Mouse (Mus musculus): ENCODE measurements around the gene Trir. TPM values are rescaled to one million over a fixed set of nuclear protein-coding genes. Genes with fewer than 3 reads are reported as not detected.
A peak's percentile ranks its signal among the peaks of the same experiment; 100 is the strongest.

Trir gene
- polyA plus RNA-seq, 1 experiment from 2014 or later = 73.4 TPM

DNA sequence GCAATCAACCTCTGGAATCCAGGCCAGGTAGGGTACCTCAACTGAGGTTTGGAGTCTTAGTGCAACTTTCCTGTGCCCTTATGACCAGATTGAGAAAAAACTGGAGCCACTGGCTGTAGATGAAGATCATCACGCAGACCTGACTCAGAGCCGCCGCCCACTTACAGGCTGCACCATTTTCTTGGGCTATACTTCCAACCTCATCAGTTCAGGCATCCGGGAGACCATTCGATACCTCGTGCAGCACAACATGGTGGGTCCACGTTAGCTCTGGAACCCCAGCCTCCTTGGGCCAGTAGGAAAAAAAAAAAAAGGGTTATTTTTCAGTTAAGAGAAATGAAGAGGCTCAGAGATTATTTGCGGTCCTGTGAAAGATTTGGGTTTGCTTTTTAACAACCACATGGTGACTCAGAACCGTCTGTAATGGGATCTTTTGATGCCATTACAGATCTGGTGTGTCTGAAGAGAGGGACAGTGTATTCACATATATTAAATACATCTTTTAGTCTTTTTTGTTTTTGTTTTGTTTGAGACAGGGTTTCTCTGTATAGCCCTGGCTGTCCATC is 45.8 kb downstream of the Trir start:
- Histone ChIP-seq H3K4me1 (peaks cover 17% of the 10 kb centered on the region), H3K27ac (replicated peaks) (peak overlapping the region; percentile 98), H3K4me2 (peak overlapping the region; percentile 86), H3K9ac (peak overlapping the region; percentile 95), H3K9me3 (no peaks in the 10 kb centered on the region), H3K36me3 (peaks cover 42% of the 10 kb centered on the region), H3K27me3 (replicated peaks) (no peaks in the 10 kb centered on the region), H3K4me3 (peak overlapping the region; percentile 96)
- ATAC-seq (ENCODE audit: extremely low read depth, insufficient number of reproducible peaks, low FRiP score, low TSS enrichment) = no peak
- WGBS = 33% methylated on average over 9 of the region's 9 CpGs

- peak overlapping the region; percentile 86 for H3K4me2 ChIP-seq
- H3K4me1 ChIP-seq = peaks cover 17% of the 10 kb centered on the region
- WGBS = 87% methylated on average over 15 of the region's 15 CpGs
- H3K27ac ChIP-seq (replicated peaks) = no peak overlapping the region
- ATAC-seq (ENCODE audit: extremely low read depth, insufficient number of reproducible peaks, low FRiP score, low TSS enrichment) = no peak
- H3K9me3 ChIP-seq = no peaks in the 10 kb centered on the region
- no peak overlapping the region; the same call in 1 of the 2 replicates for H3K9ac ChIP-seq
- no peaks in the 10 kb centered on the region for H3K27me3 ChIP-seq (replicated peaks)
- peak overlapping the region; percentile 96; the same call in 1 of the 2 replicates for H3K4me3 ChIP-seq
- H3K36me3 ChIP-seq = peaks cover 48% of the 10 kb centered on the region
These were observed 46.5 kb downstream of the Trir start for GRCm38 (mm10) chr8:85073041-85073612.

GRCm38 (mm10) chr8:85074167-85074566 is 47.5 kb downstream of the Trir start:
- no peaks in the 10 kb centered on the region for H3K27me3 ChIP-seq (replicated peaks)
- H3K36me3 ChIP-seq = peaks cover 57% of the 10 kb centered on the region
- no peaks in the 10 kb centered on the region for H3K9me3 ChIP-seq
- H3K4me1 ChIP-seq = peaks cover 24% of the 10 kb centered on the region
- no peak for ATAC-seq (ENCODE audit: extremely low read depth, insufficient number of reproducible peaks, low FRiP score, low TSS enrichment)
- no peak overlapping the region for H3K9ac ChIP-seq
- H3K27ac ChIP-seq (replicated peaks) = no peak overlapping the region
- H3K4me2 ChIP-seq = no peak overlapping the region
- no peak overlapping the region for H3K4me3 ChIP-seq
- 73% methylated on average over 10 of the region's 10 CpGs for WGBS

DNA sequence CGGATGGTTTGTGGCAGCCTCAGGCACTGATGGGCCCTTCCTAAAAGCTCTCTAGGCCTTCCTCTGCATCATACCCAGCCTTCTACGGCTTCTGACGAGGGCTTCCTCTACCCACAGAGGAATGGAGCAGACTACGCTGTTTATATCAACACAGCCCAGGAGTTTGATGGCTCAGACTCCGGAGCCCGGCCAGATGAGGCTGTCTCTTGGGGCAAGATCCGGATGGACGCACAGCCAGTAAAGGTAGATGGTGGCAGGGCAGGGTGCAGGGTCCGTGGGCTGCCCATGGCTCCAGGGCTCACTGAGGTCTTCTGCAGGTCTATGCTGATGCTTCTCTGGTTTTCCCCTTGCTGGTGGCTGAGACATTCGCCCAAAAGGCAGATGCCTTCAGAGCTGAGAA is 48.0 kb downstream of the Trir start:
- peaks cover 59% of the 10 kb centered on the region for H3K36me3 ChIP-seq
- 94% methylated on average over 10 of the region's 10 CpGs for WGBS
- no peak overlapping the region for H3K9ac ChIP-seq

GRCm38 (mm10) chr8:85076001-85076400 is 49.4 kb downstream of the Trir start:
- 65% methylated on average over 9 of the region's 9 CpGs for WGBS
- H3K4me2 ChIP-seq = no peak overlapping the region
- no peak overlapping the region for H3K9ac ChIP-seq
- H3K4me3 ChIP-seq = no peak overlapping the region
- H3K9me3 ChIP-seq = no peaks in the 10 kb centered on the region
- H3K36me3 ChIP-seq = peaks cover 59% of the 10 kb centered on the region
- H3K4me1 ChIP-seq = peaks cover 29% of the 10 kb centered on the region
- no peak for ATAC-seq (ENCODE audit: extremely low read depth, insufficient number of reproducible peaks, low FRiP score, low TSS enrichment)
- H3K27ac ChIP-seq (replicated peaks) = no peak overlapping the region
- no peaks in the 10 kb centered on the region for H3K27me3 ChIP-seq (replicated peaks)

More for the DNA sequence above, 48.0 kb downstream of the Trir start:
- H3K27me3 ChIP-seq (replicated peaks) = no peaks in the 10 kb centered on the region
- no peaks in the 10 kb centered on the region for H3K9me3 ChIP-seq
- peaks cover 28% of the 10 kb centered on the region for H3K4me1 ChIP-seq
- H3K4me3 ChIP-seq = no peak overlapping the region
- no peak overlapping the region for H3K4me2 ChIP-seq
- no peak overlapping the region for H3K27ac ChIP-seq (replicated peaks)
- no peak for ATAC-seq (ENCODE audit: extremely low read depth, insufficient number of reproducible peaks, low FRiP score, low TSS enrichment)

- Histone ChIP-seq H3K4me2 (no peak overlapping the region), H3K4me1 (peaks cover 34% of the 10 kb centered on the region), H3K9ac (no peak overlapping the region), H3K9me3 (no peaks in the 10 kb centered on the region), H3K27ac (replicated peaks) (no peak overlapping the region), H3K4me3 (no peak overlapping the region), H3K27me3 (replicated peaks) (no peaks in the 10 kb centered on the region), H3K36me3 (peaks cover 59% of the 10 kb centered on the region)
- ATAC-seq (ENCODE audit: extremely low read depth, insufficient number of reproducible peaks, low FRiP score, low TSS enrichment) = no peak
- 0% methylated on average over 2 of the region's 2 CpGs for WGBS
These were observed 50.4 kb downstream of the Trir start for GRCm38 (mm10) chr8:85076993-85077392.

Small RNA genes lying within 50 kb of the gene (microRNA-seq; reads per million reads assigned to microRNA genes)
- 1.8 reads per million for gene Mir7070

Other genes starting within 250 kb of the Trir start
- 10.0 and 11.7 TPM in 2 replicates for gene Nfix, start 226.5 kb upstream of the Trir start, polyA plus RNA-seq (2015; fragmentation: Nextera tagmentation; extraction: Ambion mirVana)
- gene Dand5, start 204.0 kb upstream of the Trir start, polyA plus RNA-seq (2015; fragmentation: Nextera tagmentation; extraction: Ambion mirVana) = 6.3 and 6.6 TPM in 2 replicates
- 50.2 and 52.3 TPM in 2 replicates for gene Gadd45gip1, start 195.3 kb upstream of the Trir start, polyA plus RNA-seq (2015; fragmentation: Nextera tagmentation; extraction: Ambion mirVana)
- 108 and 123 TPM in 2 replicates for gene Rad23a, start 186.2 kb upstream of the Trir start, polyA plus RNA-seq (2015; fragmentation: Nextera tagmentation; extraction: Ambion mirVana)
- 711 and 772 TPM in 2 replicates for gene Calr, start 179.9 kb upstream of the Trir start, polyA plus RNA-seq (2015; fragmentation: Nextera tagmentation; extraction: Ambion mirVana)
- gene Farsa, start 169.8 kb upstream of the Trir start, polyA plus RNA-seq (2015; fragmentation: Nextera tagmentation; extraction: Ambion mirVana) = 58.3 and 63.1 TPM in 2 replicates
- gene Syce2, start 154.7 kb upstream of the Trir start, polyA plus RNA-seq (2015; fragmentation: Nextera tagmentation; extraction: Ambion mirVana) = 37.2 and 38.5 TPM in 2 replicates
- 31.0 and 37.5 TPM in 2 replicates for gene Gcdh, start 132.9 kb upstream of the Trir start, polyA plus RNA-seq (2015; fragmentation: Nextera tagmentation; extraction: Ambion mirVana)
- gene Klf1, start 124.9 kb upstream of the Trir start, polyA plus RNA-seq (2015; fragmentation: Nextera tagmentation; extraction: Ambion mirVana) = 4.9 and 15.6 TPM in 2 replicates
- 5.3 and 5.9 TPM in 2 replicates for gene Dnase2a, start 118.3 kb upstream of the Trir start, polyA plus RNA-seq (2015; fragmentation: Nextera tagmentation; extraction: Ambion mirVana)
- 0.11 and 0.19 TPM in 2 replicates for gene Mast1, start 89.5 kb upstream of the Trir start, polyA plus RNA-seq (2015; fragmentation: Nextera tagmentation; extraction: Ambion mirVana)
- gene Rtbdn, start 79.8 kb upstream of the Trir start, polyA plus RNA-seq (2015; fragmentation: Nextera tagmentation; extraction: Ambion mirVana) = 0.17 and 0.32 TPM in 2 replicates
- not detected in 2 replicates for gene Gm49661, start 57.4 kb upstream of the Trir start, polyA plus RNA-seq (2015; fragmentation: Nextera tagmentation; extraction: Ambion mirVana)
- gene Prdx2, start 57.2 kb upstream of the Trir start, polyA plus RNA-seq (2015; fragmentation: Nextera tagmentation; extraction: Ambion mirVana) = 733 and 747 TPM in 2 replicates
- 82.8 and 83.4 TPM in 2 replicates for gene Rnaseh2a, start 57.1 kb upstream of the Trir start, polyA plus RNA-seq (2015; fragmentation: Nextera tagmentation; extraction: Ambion mirVana)
- 12.8 and 12.9 TPM in 2 replicates for gene Junb, start 48.1 kb upstream of the Trir start, polyA plus RNA-seq (2015; fragmentation: Nextera tagmentation; extraction: Ambion mirVana)
- 7.2 and 7.3 TPM in 2 replicates for gene Hook2, start 36.2 kb upstream of the Trir start, polyA plus RNA-seq (2015; fragmentation: Nextera tagmentation; extraction: Ambion mirVana)
- gene Best2, start 12.3 kb upstream of the Trir start, polyA plus RNA-seq (2015; fragmentation: Nextera tagmentation; extraction: Ambion mirVana) = not detected in 2 replicates
- gene Asna1, start 1.5 kb upstream of the Trir start, polyA plus RNA-seq (2015; fragmentation: Nextera tagmentation; extraction: Ambion mirVana) = 113 and 127 TPM in 2 replicates
- 23.2 and 25.3 TPM in 2 replicates for gene Tnpo2, start 10.1 kb downstream of the Trir start, polyA plus RNA-seq (2015; fragmentation: Nextera tagmentation; extraction: Ambion mirVana)
- gene Fbxw9, start 33.2 kb downstream of the Trir start, polyA plus RNA-seq (2015; fragmentation: Nextera tagmentation; extraction: Ambion mirVana) = 18.5 and 19.8 TPM in 2 replicates
- gene Gm5741, start 41.2 kb downstream of the Trir start, polyA plus RNA-seq (2015; fragmentation: Nextera tagmentation; extraction: Ambion mirVana) = 0.57 TPM in 1 of 2 replicates, not detected in the other
- gene Dhps, start 44.9 kb downstream of the Trir start, polyA plus RNA-seq (2015; fragmentation: Nextera tagmentation; extraction: Ambion mirVana) = 51.9 and 60.4 TPM in 2 replicates
- 118 and 120 TPM in 2 replicates for gene Wdr83os, start 53.9 kb downstream of the Trir start, polyA plus RNA-seq (2015; fragmentation: Nextera tagmentation; extraction: Ambion mirVana)
- gene Wdr83, start 54.5 kb downstream of the Trir start, polyA plus RNA-seq (2015; fragmentation: Nextera tagmentation; extraction: Ambion mirVana) = 37.7 and 38.7 TPM in 2 replicates
- gene Man2b1, start 56.4 kb downstream of the Trir start, polyA plus RNA-seq (2015; fragmentation: Nextera tagmentation; extraction: Ambion mirVana) = 30.5 and 31.1 TPM in 2 replicates
- gene Zfp791, start 96.3 kb downstream of the Trir start, polyA plus RNA-seq (2015; fragmentation: Nextera tagmentation; extraction: Ambion mirVana) = 1.0 and 1.2 TPM in 2 replicates
- gene Cks1brt, start 125.1 kb downstream of the Trir start, polyA plus RNA-seq (2015; fragmentation: Nextera tagmentation; extraction: Ambion mirVana) = not detected in 2 replicates
- gene Olfr371, start 199.2 kb downstream of the Trir start, polyA plus RNA-seq (2015; fragmentation: Nextera tagmentation; extraction: Ambion mirVana) = not detected in 2 replicates

Data from heart, embryonic 13.5 days (tissue).